Mouse (Mus musculus): ENCODE measurements at regions not wholly inside any gene's neighbourhood (a gene's known extent, or its start where the extent isn't known, plus 50 kb on each side); places are given as distances from the start of the nearest gene placed in this dataset.

DNA sequence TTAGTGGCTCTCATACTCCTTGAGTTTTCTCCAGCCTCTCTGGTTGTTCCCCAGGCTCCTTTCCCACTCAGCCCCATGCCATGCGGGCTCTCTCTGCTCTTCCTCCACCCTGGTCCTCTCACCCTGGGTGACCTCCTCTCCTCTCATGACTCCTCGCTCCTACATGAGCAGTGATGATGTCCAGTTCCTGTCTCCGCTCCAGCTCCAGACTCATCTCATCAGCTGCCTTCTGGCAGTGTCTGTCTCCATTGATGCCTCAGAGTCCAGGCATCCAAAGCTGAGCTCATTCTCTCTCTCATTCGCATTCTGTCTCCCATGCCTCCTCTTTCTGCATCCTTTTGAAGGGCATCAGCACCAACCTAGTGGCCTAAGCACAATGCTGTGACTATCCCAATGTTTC is 94.8 kb upstream of the Teddm2 start:
- ATAC-seq, result no peak
- DNase-seq (ENCODE audit: low read depth, low spot score), result no peak
- TF ChIP-seq CTCF (IDR thresholded peaks at IDR 0.05), result no peak
- in situ Hi-C loops (cut with MboI; ENCODE audit: low pct_unique_long_range_greater_than_20kb), result no loop called here
- CTCF ChIA-PET, result no interaction called here
- POLR2A ChIA-PET, result interaction anchor here (0.7 kb wide), 1 partner anchor 42 kb away, joined by 4 read pairs; no protein-coding TSS in a partner anchor
- no peaks in the 10 kb centered on the region for H3K27me3 ChIP-seq

DNA sequence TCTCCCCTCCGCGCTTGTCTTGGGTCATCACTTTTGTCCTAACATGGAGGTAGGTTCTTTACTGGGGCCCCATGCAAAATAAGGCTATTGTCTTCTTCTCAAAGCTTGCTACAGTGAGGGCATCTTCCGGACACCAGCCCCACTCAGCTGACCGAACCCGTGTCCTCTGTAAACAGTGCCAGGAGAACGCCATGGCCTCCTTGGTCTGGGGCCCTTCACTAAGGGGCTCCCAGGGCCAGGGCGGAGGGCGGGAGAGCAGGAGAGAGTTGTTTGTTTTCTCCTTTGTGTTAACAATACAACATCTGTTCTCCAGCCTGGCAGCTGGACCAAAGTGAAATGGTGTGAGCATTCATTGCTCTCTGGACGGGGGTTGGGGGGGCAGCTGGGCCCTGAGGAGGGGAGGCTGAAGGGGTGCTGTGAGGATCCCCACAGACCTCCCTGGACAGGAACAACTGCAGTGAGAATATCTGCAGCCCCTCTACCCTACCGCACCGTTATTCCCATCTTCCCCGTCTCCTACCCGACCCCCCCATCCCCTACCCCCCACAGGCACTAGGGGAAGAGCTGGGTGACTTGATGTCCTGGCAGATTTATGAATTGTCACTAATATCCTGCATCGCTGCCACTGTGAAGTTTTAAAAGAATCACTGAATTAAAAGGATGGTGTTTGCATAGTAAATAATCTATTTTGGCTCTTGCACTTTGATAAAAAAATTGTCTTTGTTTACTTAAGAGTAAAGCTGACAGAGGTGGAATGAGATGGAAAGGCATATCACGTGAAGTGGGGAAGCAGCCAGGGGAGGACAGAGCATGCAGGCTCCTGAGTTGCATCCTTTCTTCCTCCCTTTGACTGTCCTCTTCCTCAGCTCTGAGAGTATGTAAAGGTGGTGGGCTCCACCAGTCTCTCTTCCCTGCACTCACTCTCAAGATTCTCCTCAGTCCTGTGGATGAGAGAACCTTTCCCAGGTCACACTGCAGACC is 97.5 kb upstream of the Teddm2 start:
- TF ChIP-seq CTCF (IDR thresholded peaks at IDR 0.05), result no peak
- no peaks in the 10 kb centered on the region for H3K27me3 ChIP-seq
- DNase-seq (ENCODE audit: low read depth, low spot score), result no peak
- ChIA-PET POLR2A (no interaction called here), CTCF (no interaction called here)
- no peak for ATAC-seq
- in situ Hi-C loops (cut with MboI; ENCODE audit: low pct_unique_long_range_greater_than_20kb), result no loop called here

- H3K27me3 ChIP-seq, result no peaks in the 10 kb centered on the region
- TF ChIP-seq CTCF (IDR thresholded peaks at IDR 0.05), result no peak
- ChIA-PET POLR2A (no interaction called here), CTCF (no interaction called here)
- in situ Hi-C loops (cut with MboI; ENCODE audit: low pct_unique_long_range_greater_than_20kb), result no loop called here
- no peak for ATAC-seq
- DNase-seq (ENCODE audit: low read depth, low spot score), result no peak
Observed at GRCm38 (mm10) chr1:153999776-154000175, 99.7 kb upstream of the Teddm2 start.

GRCm38 (mm10) chr1:154003669-154004068 is 103.6 kb upstream of the Teddm2 start:
- no peak for TF ChIP-seq CTCF (IDR thresholded peaks at IDR 0.05)
- in situ Hi-C loops (cut with MboI; ENCODE audit: low pct_unique_long_range_greater_than_20kb), result no loop called here
- ChIA-PET POLR2A (no interaction called here), CTCF (interaction anchor here (1.2 kb wide), 1 partner anchor 14 kb away, joined by 3 read pairs; no protein-coding TSS in a partner anchor)
- no peak for DNase-seq (ENCODE audit: low read depth, low spot score)
- ATAC-seq, result no peak
- H3K27me3 ChIP-seq, result no peaks in the 10 kb centered on the region

- in situ Hi-C loops (cut with MboI; ENCODE audit: low pct_unique_long_range_greater_than_20kb), result no loop called here
Observed at GRCm38 (mm10) chr1:154004647-154005046, 104.6 kb upstream of the Teddm2 start.

GRCm38 (mm10) chr1:154006055-154006454 is 106.0 kb upstream of the Teddm2 start:
- in situ Hi-C loops (cut with MboI; ENCODE audit: low pct_unique_long_range_greater_than_20kb), result no loop called here

More at GRCm38 (mm10) chr1:154004647-154005046, 104.6 kb upstream of the Teddm2 start:
- DNase-seq (ENCODE audit: low read depth, low spot score) (no peak), ATAC-seq (no peak)
- H3K27me3 ChIP-seq, result no peaks in the 10 kb centered on the region
- CTCF ChIA-PET, result interaction anchor here (0.9 kb wide), 1 partner anchor 18 kb away, joined by 3 read pairs; no protein-coding TSS in a partner anchor
- TF ChIP-seq CTCF (IDR thresholded peaks at IDR 0.05), result no peak
- POLR2A ChIA-PET, result no interaction called here

GRCm38 (mm10) chr1:154007440-154007839 is 107.4 kb upstream of the Teddm2 start:
- no peaks in the 10 kb centered on the region for H3K27me3 ChIP-seq
- TF ChIP-seq CTCF (IDR thresholded peaks at IDR 0.05), result no peak
- POLR2A ChIA-PET, result no interaction called here
- ATAC-seq, result no peak
- CTCF ChIA-PET, result no interaction called here
- no peak for DNase-seq (ENCODE audit: low read depth, low spot score)
- in situ Hi-C loops (cut with MboI; ENCODE audit: low pct_unique_long_range_greater_than_20kb), result no loop called here

More at GRCm38 (mm10) chr1:154006055-154006454, 106.0 kb upstream of the Teddm2 start:
- CTCF ChIA-PET, result no interaction called here
- DNase-seq (ENCODE audit: low read depth, low spot score) (no peak), ATAC-seq (no peak)
- TF ChIP-seq CTCF (IDR thresholded peaks at IDR 0.05), result no peak
- no peaks in the 10 kb centered on the region for H3K27me3 ChIP-seq
- POLR2A ChIA-PET, result no interaction called here

GRCm38 (mm10) chr1:154008593-154009310 is 108.7 kb upstream of the Teddm2 start:
- no peaks in the 10 kb centered on the region for H3K27me3 ChIP-seq
- CTCF ChIA-PET, result interaction anchor here (1.1 kb wide), 1 partner anchor 21 kb away, joined by 3 read pairs; no protein-coding TSS in a partner anchor
- no peak for ATAC-seq
- in situ Hi-C loops (cut with MboI; ENCODE audit: low pct_unique_long_range_greater_than_20kb), result no loop called here
- DNase-seq (ENCODE audit: low read depth, low spot score), result no peak
- POLR2A ChIA-PET, result no interaction called here
- TF ChIP-seq CTCF (IDR thresholded peaks at IDR 0.05), result no peak

GRCm38 (mm10) chr1:154010681-154011080 is 110.7 kb upstream of the Teddm2 start:
- H3K27me3 ChIP-seq, result no peaks in the 10 kb centered on the region
- ChIA-PET CTCF (no interaction called here), POLR2A (no interaction called here)
- no peak for DNase-seq (ENCODE audit: low read depth, low spot score)
- in situ Hi-C loops (cut with MboI; ENCODE audit: low pct_unique_long_range_greater_than_20kb), result no loop called here
- TF ChIP-seq CTCF (IDR thresholded peaks at IDR 0.05), result no peak
- ATAC-seq, result no peak

- peaks cover 6% of the 10 kb centered on the region for H3K27me3 ChIP-seq
- no peak for TF ChIP-seq CTCF (IDR thresholded peaks at IDR 0.05)
- ChIA-PET CTCF (interaction anchor here (1.4 kb wide), 1 partner anchor 43 kb away, joined by 3 read pairs; no protein-coding TSS in a partner anchor), POLR2A (interaction anchor here (0.7 kb wide), 1 partner anchor 244 kb away, joined by 6 read pairs; no protein-coding TSS in a partner anchor)
- DNase-seq (ENCODE audit: low read depth, low spot score) (no peak), ATAC-seq (no peak)
- in situ Hi-C loops (cut with MboI; ENCODE audit: low pct_unique_long_range_greater_than_20kb), result no loop called here
Observed at GRCm38 (mm10) chr1:154016516-154016915, 116.5 kb upstream of the Teddm2 start.

DNA sequence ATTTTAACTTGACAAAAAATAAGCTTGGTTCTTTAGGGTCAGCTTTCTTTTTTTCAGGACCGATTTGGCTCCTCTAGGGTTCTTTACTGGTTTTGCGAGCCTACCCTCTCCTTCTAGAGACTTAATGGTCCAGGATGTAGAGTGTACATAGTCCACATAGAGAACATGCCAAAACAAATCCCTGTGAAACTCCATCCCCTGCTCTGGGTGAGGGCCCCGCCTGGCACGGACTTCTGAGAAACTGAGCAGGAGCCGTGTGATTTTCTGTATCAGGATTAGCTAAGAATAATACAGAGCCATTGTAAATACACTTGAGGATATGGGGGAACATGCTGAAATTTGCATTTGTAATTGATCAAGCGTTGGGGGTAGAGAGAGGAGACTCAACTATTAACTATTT is 118.2 kb upstream of the Teddm2 start:
- DNase-seq (ENCODE audit: low read depth, low spot score) (no peak), ATAC-seq (no peak)
- CTCF ChIA-PET, result interaction anchor here (1.3 to 1.6 kb wide), 2 partner anchors 15 to 36 kb away, joined by 3 to 4 read pairs; no protein-coding TSS in a partner anchor
- peaks cover 6% of the 10 kb centered on the region for H3K27me3 ChIP-seq
- TF ChIP-seq CTCF (IDR thresholded peaks at IDR 0.05), result no peak
- POLR2A ChIA-PET, result no interaction called here
- in situ Hi-C loops (cut with MboI; ENCODE audit: low pct_unique_long_range_greater_than_20kb), result no loop called here
